Mouse (Mus musculus): ENCODE measurements at regions not wholly inside any gene's neighbourhood (a gene's known extent, or its start where the extent isn't known, plus 50 kb on each side); places are given as distances from the start of the nearest gene placed in this dataset.
A peak's percentile ranks its signal among the peaks of the same experiment; 100 is the strongest.

GRCm38 (mm10) chr3:40179726-40180317 is 351.3 kb upstream of the Intu start:
- Histone ChIP-seq H3K36me3 (ENCODE audit: insufficient read depth, low read length) (no peaks in the 10 kb centered on the region), H3K9ac (replicated peaks; ENCODE audit: low read length) (no peak overlapping the region), H3K9me3 (ENCODE audit: low read length) (no peaks in the 10 kb centered on the region), H3K4me3 (ENCODE audit: low read length) (no peak overlapping the region), H3K27ac (ENCODE audit: low read length) (no peak overlapping the region), H3K4me1 (ENCODE audit: insufficient read depth, low read length) (no peaks in the 10 kb centered on the region), H3K4me2 (replicated peaks; ENCODE audit: low read depth, low read length) (no peak overlapping the region), H3K27me3 (ENCODE audit: insufficient read depth, low read length) (no peaks in the 10 kb centered on the region)
- 74% methylated on average over 3 of the region's 3 CpGs for WGBS
- no peak for ATAC-seq (ENCODE audit: low FRiP score, low TSS enrichment)

- Histone ChIP-seq H3K9me3 (ENCODE audit: low read length) (no peaks in the 10 kb centered on the region), H3K9ac (replicated peaks; ENCODE audit: low read length) (no peak overlapping the region), H3K27me3 (ENCODE audit: insufficient read depth, low read length) (no peaks in the 10 kb centered on the region), H3K27ac (ENCODE audit: low read length) (no peak overlapping the region), H3K4me1 (ENCODE audit: insufficient read depth, low read length) (0 out of 2 replicates have a peak, but pooled peaks cover 2% of the 10 kb centered on the region), H3K36me3 (ENCODE audit: insufficient read depth, low read length) (no peaks in the 10 kb centered on the region), H3K4me2 (replicated peaks; ENCODE audit: low read depth, low read length) (no peak overlapping the region), H3K4me3 (ENCODE audit: low read length) (no peak overlapping the region)
- ATAC-seq (ENCODE audit: low FRiP score, low TSS enrichment): no peak
- 70% methylated on average over 5 of the region's 5 CpGs for WGBS
These were observed 345.3 kb upstream of the Intu start for GRCm38 (mm10) chr3:40185597-40186320.

- H3K4me3 ChIP-seq (ENCODE audit: low read length): no peak overlapping the region
- 53% methylated on average over 6 of the region's 6 CpGs for WGBS
- ATAC-seq (ENCODE audit: low FRiP score, low TSS enrichment): no peak
- H3K4me2 ChIP-seq (replicated peaks; ENCODE audit: low read depth, low read length): no peak overlapping the region
- no peaks in the 10 kb centered on the region for H3K27me3 ChIP-seq (ENCODE audit: insufficient read depth, low read length)
- no peak overlapping the region for H3K27ac ChIP-seq (ENCODE audit: low read length)
- H3K9ac ChIP-seq (replicated peaks; ENCODE audit: low read length): no peak overlapping the region
- no peaks in the 10 kb centered on the region for H3K9me3 ChIP-seq (ENCODE audit: low read length)
- no peaks in the 10 kb centered on the region for H3K36me3 ChIP-seq (ENCODE audit: insufficient read depth, low read length)
- H3K4me1 ChIP-seq (ENCODE audit: insufficient read depth, low read length): 0 out of 2 replicates have a peak, but pooled peaks cover 2% of the 10 kb centered on the region
These were observed 341.6 kb upstream of the Intu start for GRCm38 (mm10) chr3:40189529-40189928.

DNA sequence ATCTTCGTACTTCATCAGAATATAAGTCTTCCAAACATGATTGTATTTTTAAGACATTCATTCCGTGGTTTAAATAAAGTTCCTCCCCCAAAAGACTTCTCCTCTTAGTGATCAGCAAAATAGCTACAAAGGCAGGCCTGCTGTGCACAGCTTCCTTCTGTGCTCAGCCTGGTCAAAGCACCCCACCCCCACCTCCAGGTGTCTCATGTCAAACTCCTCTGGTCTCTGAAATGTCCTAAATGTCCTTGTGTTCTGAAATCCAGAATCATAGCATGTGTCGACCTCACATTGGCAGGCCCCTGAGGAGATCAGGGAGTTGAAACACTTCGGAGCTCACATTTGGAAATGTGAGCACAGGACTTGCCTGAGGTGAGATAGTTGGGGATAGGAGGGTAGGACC is 341.1 kb upstream of the Intu start:
- H3K36me3 ChIP-seq (ENCODE audit: insufficient read depth, low read length): no peaks in the 10 kb centered on the region
- WGBS: 32% methylated on average over 4 of the region's 4 CpGs
- no peaks in the 10 kb centered on the region for H3K27me3 ChIP-seq (ENCODE audit: insufficient read depth, low read length)
- H3K9ac ChIP-seq (replicated peaks; ENCODE audit: low read length): no peak overlapping the region
- no peak overlapping the region for H3K27ac ChIP-seq (ENCODE audit: low read length)
- peak; percentile 61; the same call in 1 of the 2 replicates for ATAC-seq (ENCODE audit: low FRiP score, low TSS enrichment)
- H3K9me3 ChIP-seq (ENCODE audit: low read length): no peaks in the 10 kb centered on the region
- no peak overlapping the region for H3K4me2 ChIP-seq (replicated peaks; ENCODE audit: low read depth, low read length)
- 0 out of 2 replicates have a peak, but pooled peaks cover 2% of the 10 kb centered on the region for H3K4me1 ChIP-seq (ENCODE audit: insufficient read depth, low read length)
- no peak overlapping the region for H3K4me3 ChIP-seq (ENCODE audit: low read length)

DNA sequence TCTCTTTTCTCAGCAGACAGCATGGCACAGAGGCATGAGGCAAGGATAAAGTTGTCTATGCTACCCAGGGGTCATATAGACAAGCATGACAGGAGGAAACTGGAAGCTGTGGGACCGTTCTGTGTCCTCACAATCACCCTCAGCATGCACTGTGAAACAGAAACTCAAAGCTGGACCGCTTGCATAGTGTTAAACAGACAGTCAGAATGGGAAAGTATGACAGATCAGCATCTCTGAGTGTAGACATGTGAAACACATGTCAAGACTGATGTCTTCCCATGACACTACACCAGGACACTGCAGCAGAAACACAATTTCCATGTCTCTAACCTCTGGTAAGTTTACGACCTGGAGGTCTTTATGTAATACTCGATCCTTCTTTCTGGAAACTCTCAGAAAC is 330.9 kb upstream of the Intu start:
- Histone ChIP-seq H3K27ac (ENCODE audit: low read length) (no peak overlapping the region), H3K36me3 (ENCODE audit: insufficient read depth, low read length) (no peaks in the 10 kb centered on the region), H3K9ac (replicated peaks; ENCODE audit: low read length) (no peak overlapping the region), H3K9me3 (ENCODE audit: low read length) (no peaks in the 10 kb centered on the region), H3K27me3 (ENCODE audit: insufficient read depth, low read length) (no peaks in the 10 kb centered on the region), H3K4me2 (replicated peaks; ENCODE audit: low read depth, low read length) (no peak overlapping the region), H3K4me1 (ENCODE audit: insufficient read depth, low read length) (no peaks in the 10 kb centered on the region), H3K4me3 (ENCODE audit: low read length) (no peak overlapping the region)
- WGBS: 79% methylated on average over 4 of the region's 4 CpGs
- ATAC-seq (ENCODE audit: low FRiP score, low TSS enrichment): no peak

DNA sequence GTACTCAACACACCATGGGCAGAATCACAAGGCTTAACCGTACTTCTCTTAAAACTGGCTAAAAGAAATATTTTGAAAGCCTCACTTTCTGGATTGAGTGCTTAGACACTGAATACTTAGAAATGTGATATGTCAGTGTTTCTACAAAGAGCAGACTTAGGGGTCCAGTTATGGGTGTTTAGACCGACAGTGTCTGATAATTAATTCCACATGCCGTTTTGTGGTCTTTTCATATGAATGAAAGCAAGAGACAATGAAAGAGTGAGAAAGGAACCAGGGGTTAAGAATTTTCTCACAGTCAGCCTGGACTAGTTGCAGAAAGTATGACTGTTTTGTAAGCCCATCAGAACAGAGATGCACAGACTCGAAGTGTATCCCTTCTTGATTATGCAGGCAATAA is 324.8 kb upstream of the Intu start:
- H3K27me3 ChIP-seq (ENCODE audit: insufficient read depth, low read length): no peaks in the 10 kb centered on the region
- H3K4me1 ChIP-seq (ENCODE audit: insufficient read depth, low read length): no peaks in the 10 kb centered on the region
- H3K36me3 ChIP-seq (ENCODE audit: insufficient read depth, low read length): no peaks in the 10 kb centered on the region
- 68% methylated on average over 4 of the region's 4 CpGs for WGBS
- no peak overlapping the region for H3K4me3 ChIP-seq (ENCODE audit: low read length)
- no peak overlapping the region for H3K9ac ChIP-seq (replicated peaks; ENCODE audit: low read length)
- H3K4me2 ChIP-seq (replicated peaks; ENCODE audit: low read depth, low read length): no peak overlapping the region
- no peak for ATAC-seq (ENCODE audit: low FRiP score, low TSS enrichment)
- no peak overlapping the region for H3K27ac ChIP-seq (ENCODE audit: low read length)
- no peaks in the 10 kb centered on the region for H3K9me3 ChIP-seq (ENCODE audit: low read length)

- H3K4me3 ChIP-seq (ENCODE audit: low read length): no peak overlapping the region
- H3K4me2 ChIP-seq (replicated peaks; ENCODE audit: low read depth, low read length): no peak overlapping the region
- H3K9ac ChIP-seq (replicated peaks; ENCODE audit: low read length): no peak overlapping the region
- H3K9me3 ChIP-seq (ENCODE audit: low read length): no peaks in the 10 kb centered on the region
- no peaks in the 10 kb centered on the region for H3K36me3 ChIP-seq (ENCODE audit: insufficient read depth, low read length)
- no peak overlapping the region for H3K27ac ChIP-seq (ENCODE audit: low read length)
- H3K27me3 ChIP-seq (ENCODE audit: insufficient read depth, low read length): no peaks in the 10 kb centered on the region
- ATAC-seq (ENCODE audit: low FRiP score, low TSS enrichment): no peak
- no peaks in the 10 kb centered on the region for H3K4me1 ChIP-seq (ENCODE audit: insufficient read depth, low read length)
These were observed 319.3 kb upstream of the Intu start for GRCm38 (mm10) chr3:40211793-40212192.

- no peak overlapping the region for H3K27ac ChIP-seq (ENCODE audit: low read length)
- no peak overlapping the region for H3K4me2 ChIP-seq (replicated peaks; ENCODE audit: low read depth, low read length)
- 69% methylated on average over 1 of the region's 1 CpGs for WGBS
- no peaks in the 10 kb centered on the region for H3K4me1 ChIP-seq (ENCODE audit: insufficient read depth, low read length)
- H3K9ac ChIP-seq (replicated peaks; ENCODE audit: low read length): no peak overlapping the region
- ATAC-seq (ENCODE audit: low FRiP score, low TSS enrichment): no peak
- no peak overlapping the region for H3K4me3 ChIP-seq (ENCODE audit: low read length)
- H3K27me3 ChIP-seq (ENCODE audit: insufficient read depth, low read length): no peaks in the 10 kb centered on the region
- no peaks in the 10 kb centered on the region for H3K9me3 ChIP-seq (ENCODE audit: low read length)
- H3K36me3 ChIP-seq (ENCODE audit: insufficient read depth, low read length): no peaks in the 10 kb centered on the region
These were observed 304.3 kb upstream of the Intu start for GRCm38 (mm10) chr3:40226772-40227171.

- 85% methylated on average over 4 of the region's 4 CpGs for WGBS
- H3K9ac ChIP-seq (replicated peaks; ENCODE audit: low read length): no peak overlapping the region
- no peak overlapping the region for H3K27ac ChIP-seq (ENCODE audit: low read length)
- no peaks in the 10 kb centered on the region for H3K9me3 ChIP-seq (ENCODE audit: low read length)
- H3K4me2 ChIP-seq (replicated peaks; ENCODE audit: low read depth, low read length): no peak overlapping the region
- no peak for ATAC-seq (ENCODE audit: low FRiP score, low TSS enrichment)
- H3K27me3 ChIP-seq (ENCODE audit: insufficient read depth, low read length): no peaks in the 10 kb centered on the region
- H3K4me3 ChIP-seq (ENCODE audit: low read length): no peak overlapping the region
- no peaks in the 10 kb centered on the region for H3K4me1 ChIP-seq (ENCODE audit: insufficient read depth, low read length)
- H3K36me3 ChIP-seq (ENCODE audit: insufficient read depth, low read length): no peaks in the 10 kb centered on the region
These were observed 287.5 kb upstream of the Intu start for GRCm38 (mm10) chr3:40243499-40244101.

- no peaks in the 10 kb centered on the region for H3K36me3 ChIP-seq (ENCODE audit: insufficient read depth, low read length)
- H3K27me3 ChIP-seq (ENCODE audit: insufficient read depth, low read length): no peaks in the 10 kb centered on the region
- H3K9ac ChIP-seq (replicated peaks; ENCODE audit: low read length): no peak overlapping the region
- ATAC-seq (ENCODE audit: low FRiP score, low TSS enrichment): no peak
- 70% methylated on average over 5 of the region's 5 CpGs for WGBS
- no peaks in the 10 kb centered on the region for H3K4me1 ChIP-seq (ENCODE audit: insufficient read depth, low read length)
- H3K9me3 ChIP-seq (ENCODE audit: low read length): no peaks in the 10 kb centered on the region
- H3K4me2 ChIP-seq (replicated peaks; ENCODE audit: low read depth, low read length): no peak overlapping the region
- H3K4me3 ChIP-seq (ENCODE audit: low read length): no peak overlapping the region
- no peak overlapping the region for H3K27ac ChIP-seq (ENCODE audit: low read length)
These were observed 276.7 kb upstream of the Intu start for GRCm38 (mm10) chr3:40254376-40254775.
